Mouse (Mus musculus): ENCODE data around the gene Camkk2. TPM values are rescaled to one million over a fixed set of nuclear protein-coding genes. Genes with fewer than 3 reads are reported as not detected.

Camkk2 gene
- polyA plus RNA-seq, 1 experiment from 2014 or later, result 18.4 TPM

GRCm38 (mm10) chr5:122774743-122775611, 4.2 kb downstream of the Camkk2 start:
- no peak for ATAC-seq (ENCODE audit: insufficient read depth, low FRiP score)
- no peaks in the 10 kb centered on the region for H3K27me3 ChIP-seq (ENCODE audit: control insufficient read depth, insufficient read depth, low read length)
- H3K36me3 ChIP-seq (ENCODE audit: control insufficient read depth, insufficient read depth, low read length), result no peaks in the 10 kb centered on the region
- 67% methylated on average over 28 of the region's 28 CpGs for WGBS
- H3K4me3 ChIP-seq (replicated peaks; ENCODE audit: low read length), result no peak overlapping the region
- H3K4me1 ChIP-seq (ENCODE audit: control insufficient read depth, insufficient read depth, low read length), result peaks cover 18% of the 10 kb centered on the region
- H3K27ac ChIP-seq (ENCODE audit: low read length), result no peak overlapping the region
- H3K9me3 ChIP-seq (replicated peaks; ENCODE audit: control insufficient read depth, low read length), result no peaks in the 10 kb centered on the region
- no peak overlapping the region for H3K9ac ChIP-seq (ENCODE audit: low read length)
- H3K4me2 ChIP-seq (ENCODE audit: low read depth, low read length), result no peak overlapping the region

GRCm38 (mm10) chr5:122773756-122774155, 5.5 kb downstream of the Camkk2 start:
- Histone ChIP-seq H3K36me3 (ENCODE audit: control insufficient read depth, insufficient read depth, low read length) (no peaks in the 10 kb centered on the region), H3K4me3 (replicated peaks; ENCODE audit: low read length) (no peak overlapping the region), H3K9me3 (replicated peaks; ENCODE audit: control insufficient read depth, low read length) (no peaks in the 10 kb centered on the region), H3K4me1 (ENCODE audit: control insufficient read depth, insufficient read depth, low read length) (peaks cover 22% of the 10 kb centered on the region), H3K27ac (ENCODE audit: low read length) (no peak overlapping the region), H3K9ac (ENCODE audit: low read length) (no peak overlapping the region), H3K4me2 (ENCODE audit: low read depth, low read length) (no peak overlapping the region), H3K27me3 (ENCODE audit: control insufficient read depth, insufficient read depth, low read length) (no peaks in the 10 kb centered on the region)
- no peak for ATAC-seq (ENCODE audit: insufficient read depth, low FRiP score)
- WGBS, result 67% methylated on average over 11 of the region's 11 CpGs

GRCm38 (mm10) chr5:122771428-122771827, 7.8 kb downstream of the Camkk2 start:
- Histone ChIP-seq H3K4me3 (replicated peaks; ENCODE audit: low read length) (no peak overlapping the region), H3K9me3 (replicated peaks; ENCODE audit: control insufficient read depth, low read length) (no peaks in the 10 kb centered on the region), H3K36me3 (ENCODE audit: control insufficient read depth, insufficient read depth, low read length) (no peaks in the 10 kb centered on the region), H3K9ac (ENCODE audit: low read length) (no peak overlapping the region), H3K27me3 (ENCODE audit: control insufficient read depth, insufficient read depth, low read length) (no peaks in the 10 kb centered on the region), H3K4me1 (ENCODE audit: control insufficient read depth, insufficient read depth, low read length) (peaks cover 16% of the 10 kb centered on the region), H3K27ac (ENCODE audit: low read length) (peak overlapping the region; percentile 79; the same call in 1 of the 2 replicates), H3K4me2 (ENCODE audit: low read depth, low read length) (no peak overlapping the region)
- no peak for ATAC-seq (ENCODE audit: insufficient read depth, low FRiP score)
- 70% methylated on average over 9 of the region's 9 CpGs for WGBS

- no peak overlapping the region; the same call in 1 of the 2 replicates for H3K9ac ChIP-seq (ENCODE audit: low read length)
- H3K4me2 ChIP-seq (ENCODE audit: low read depth, low read length), result peak overlapping the region; percentile 23; the same call in 1 of the 2 replicates
- no peaks in the 10 kb centered on the region for H3K36me3 ChIP-seq (ENCODE audit: control insufficient read depth, insufficient read depth, low read length)
Observed at GRCm38 (mm10) chr5:122770806-122771261, 8.4 kb downstream of the Camkk2 start.

GRCm38 (mm10) chr5:122770304-122770703, 8.9 kb downstream of the Camkk2 start:
- Histone ChIP-seq H3K36me3 (ENCODE audit: control insufficient read depth, insufficient read depth, low read length) (no peaks in the 10 kb centered on the region), H3K4me1 (ENCODE audit: control insufficient read depth, insufficient read depth, low read length) (peaks cover 16% of the 10 kb centered on the region), H3K4me3 (replicated peaks; ENCODE audit: low read length) (no peak overlapping the region), H3K27me3 (ENCODE audit: control insufficient read depth, insufficient read depth, low read length) (no peaks in the 10 kb centered on the region), H3K27ac (ENCODE audit: low read length) (peak overlapping the region; percentile 79), H3K9me3 (replicated peaks; ENCODE audit: control insufficient read depth, low read length) (no peaks in the 10 kb centered on the region), H3K9ac (ENCODE audit: low read length) (peak overlapping the region; percentile 47; the same call in 1 of the 2 replicates), H3K4me2 (ENCODE audit: low read depth, low read length) (no peak overlapping the region)
- ATAC-seq (ENCODE audit: insufficient read depth, low FRiP score), result no peak
- 66% methylated on average over 7 of the region's 7 CpGs for WGBS

More at GRCm38 (mm10) chr5:122770806-122771261, 8.4 kb downstream of the Camkk2 start:
- Histone ChIP-seq H3K4me3 (replicated peaks; ENCODE audit: low read length) (no peak overlapping the region), H3K4me1 (ENCODE audit: control insufficient read depth, insufficient read depth, low read length) (peaks cover 16% of the 10 kb centered on the region), H3K9me3 (replicated peaks; ENCODE audit: control insufficient read depth, low read length) (no peaks in the 10 kb centered on the region), H3K27ac (ENCODE audit: low read length) (peak overlapping the region; percentile 79), H3K27me3 (ENCODE audit: control insufficient read depth, insufficient read depth, low read length) (no peaks in the 10 kb centered on the region)
- peak; percentile 30; the same call in 1 of the 2 replicates for ATAC-seq (ENCODE audit: insufficient read depth, low FRiP score)
- WGBS, result 46% methylated on average over 10 of the region's 10 CpGs

- Histone ChIP-seq H3K9ac (ENCODE audit: low read length) (no peak overlapping the region), H3K4me2 (ENCODE audit: low read depth, low read length) (no peak overlapping the region), H3K4me1 (ENCODE audit: control insufficient read depth, insufficient read depth, low read length) (peaks cover 16% of the 10 kb centered on the region), H3K4me3 (replicated peaks; ENCODE audit: low read length) (no peak overlapping the region), H3K27ac (ENCODE audit: low read length) (no peak overlapping the region), H3K36me3 (ENCODE audit: control insufficient read depth, insufficient read depth, low read length) (no peaks in the 10 kb centered on the region), H3K27me3 (ENCODE audit: control insufficient read depth, insufficient read depth, low read length) (no peaks in the 10 kb centered on the region), H3K9me3 (replicated peaks; ENCODE audit: control insufficient read depth, low read length) (no peaks in the 10 kb centered on the region)
- WGBS, result 82% methylated on average over 15 of the region's 15 CpGs
- ATAC-seq (ENCODE audit: insufficient read depth, low FRiP score), result peak; percentile 30; the same call in 1 of the 2 replicates
Observed at GRCm38 (mm10) chr5:122769101-122769568, 10.1 kb downstream of the Camkk2 start.

GRCm38 (mm10) chr5:122767283-122767682, 11.9 kb downstream of the Camkk2 start:
- Histone ChIP-seq H3K9ac (ENCODE audit: low read length) (no peak overlapping the region), H3K4me2 (ENCODE audit: low read depth, low read length) (no peak overlapping the region), H3K4me3 (replicated peaks; ENCODE audit: low read length) (no peak overlapping the region), H3K9me3 (replicated peaks; ENCODE audit: control insufficient read depth, low read length) (no peaks in the 10 kb centered on the region), H3K4me1 (ENCODE audit: control insufficient read depth, insufficient read depth, low read length) (peaks cover 22% of the 10 kb centered on the region), H3K36me3 (ENCODE audit: control insufficient read depth, insufficient read depth, low read length) (no peaks in the 10 kb centered on the region), H3K27me3 (ENCODE audit: control insufficient read depth, insufficient read depth, low read length) (no peaks in the 10 kb centered on the region), H3K27ac (ENCODE audit: low read length) (no peak overlapping the region)
- WGBS, result 89% methylated on average over 11 of the region's 11 CpGs
- no peak for ATAC-seq (ENCODE audit: insufficient read depth, low FRiP score)

GRCm38 (mm10) chr5:122764032-122764464, 15.2 kb downstream of the Camkk2 start:
- H3K27me3 ChIP-seq (ENCODE audit: control insufficient read depth, insufficient read depth, low read length), result no peaks in the 10 kb centered on the region
- no peak overlapping the region for H3K27ac ChIP-seq (ENCODE audit: low read length)
- H3K9me3 ChIP-seq (replicated peaks; ENCODE audit: control insufficient read depth, low read length), result no peaks in the 10 kb centered on the region
- ATAC-seq (ENCODE audit: insufficient read depth, low FRiP score), result no peak
- 63% methylated on average over 10 of the region's 10 CpGs for WGBS
- H3K4me2 ChIP-seq (ENCODE audit: low read depth, low read length), result no peak overlapping the region
- peak overlapping the region; percentile 36; the same call in 1 of the 2 replicates for H3K9ac ChIP-seq (ENCODE audit: low read length)
- no peak overlapping the region for H3K4me3 ChIP-seq (replicated peaks; ENCODE audit: low read length)
- H3K36me3 ChIP-seq (ENCODE audit: control insufficient read depth, insufficient read depth, low read length), result no peaks in the 10 kb centered on the region
- H3K4me1 ChIP-seq (ENCODE audit: control insufficient read depth, insufficient read depth, low read length), result peaks cover 6% of the 10 kb centered on the region; the same call in 1 of the 2 replicates

Data from stomach, embryonic 16.5 days (tissue).